Mouse (Mus musculus) kidney, adult 2 months (tissue): Measurements from ENCODE around the gene Nid2.

Source experiments
- CTCF ChIP-seq: fragments of 200-500 bp; conservative IDR thresholded peaks from 2 replicates; pipeline ENCODE4 v1.5.1; 2011; ENCODE audit warnings: low read depth, mild to moderate bottlenecking, control low read depth, low read length, moderate library complexity, mixed read lengths; ENCODE audit not compliant: insufficient read depth, insufficient read length
- POLR2A ChIP-seq: fragments of 200-500 bp; IDR thresholded peaks from one replicate; pipeline ENCODE4 v1.6.1; 2011; ENCODE audit warnings: low read depth, low read length, control low read depth

DNA sequence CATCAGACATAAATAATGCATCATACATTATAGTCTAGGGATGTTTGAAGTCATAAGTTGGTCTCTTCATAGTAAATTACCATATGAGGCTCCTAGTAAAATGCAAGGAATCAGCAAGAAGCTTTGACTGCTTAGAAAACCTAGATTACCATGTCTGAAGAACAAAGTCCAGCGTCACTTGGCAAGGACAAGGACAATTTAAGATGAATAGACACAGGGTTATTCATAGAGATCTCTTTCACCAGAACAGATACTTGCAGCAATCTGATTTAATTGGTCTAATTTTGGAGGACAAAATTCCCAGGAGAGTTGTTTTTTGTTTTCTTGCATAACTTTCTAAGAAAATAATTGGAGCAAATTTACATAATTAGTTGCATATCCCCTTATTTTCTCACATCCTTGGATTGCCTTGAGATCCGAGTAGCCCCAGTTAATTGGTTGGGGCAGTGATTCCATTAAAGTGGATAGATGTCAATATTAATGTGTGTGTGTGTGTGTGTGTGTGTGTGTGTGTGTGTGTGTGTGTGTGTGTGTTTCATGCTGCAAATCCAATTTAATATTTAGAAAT lies 30.9 kb upstream of the Nid2 start:
- TF ChIP-seq CTCF (no peak), POLR2A (no peak)
